Mouse (Mus musculus) thymus, postnatal 25 days (tissue): ENCODE results near the gene Ccl6.

Experiments
- DNase-seq: peaks from one replicate; pipeline ENCODE4 v3.0.0; 2022

The Ccl6 gene

GRCm38 (mm10) chr11:83595669-83596455, 3.0 kb upstream of the Ccl6 start:
- no peak for DNase-seq

GRCm38 (mm10) chr11:83593453-83593852, 566 bp upstream of the Ccl6 start:
- no peak for DNase-seq

- no peak for DNase-seq
Observed at GRCm38 (mm10) chr11:83584232-83584631, 8.7 kb downstream of the Ccl6 start.

GRCm38 (mm10) chr11:83583450-83583754, 9.5 kb downstream of the Ccl6 start:
- DNase-seq, result no peak

GRCm38 (mm10) chr11:83582626-83583449, 10.0 kb downstream of the Ccl6 start:
- no peak for DNase-seq

DNA sequence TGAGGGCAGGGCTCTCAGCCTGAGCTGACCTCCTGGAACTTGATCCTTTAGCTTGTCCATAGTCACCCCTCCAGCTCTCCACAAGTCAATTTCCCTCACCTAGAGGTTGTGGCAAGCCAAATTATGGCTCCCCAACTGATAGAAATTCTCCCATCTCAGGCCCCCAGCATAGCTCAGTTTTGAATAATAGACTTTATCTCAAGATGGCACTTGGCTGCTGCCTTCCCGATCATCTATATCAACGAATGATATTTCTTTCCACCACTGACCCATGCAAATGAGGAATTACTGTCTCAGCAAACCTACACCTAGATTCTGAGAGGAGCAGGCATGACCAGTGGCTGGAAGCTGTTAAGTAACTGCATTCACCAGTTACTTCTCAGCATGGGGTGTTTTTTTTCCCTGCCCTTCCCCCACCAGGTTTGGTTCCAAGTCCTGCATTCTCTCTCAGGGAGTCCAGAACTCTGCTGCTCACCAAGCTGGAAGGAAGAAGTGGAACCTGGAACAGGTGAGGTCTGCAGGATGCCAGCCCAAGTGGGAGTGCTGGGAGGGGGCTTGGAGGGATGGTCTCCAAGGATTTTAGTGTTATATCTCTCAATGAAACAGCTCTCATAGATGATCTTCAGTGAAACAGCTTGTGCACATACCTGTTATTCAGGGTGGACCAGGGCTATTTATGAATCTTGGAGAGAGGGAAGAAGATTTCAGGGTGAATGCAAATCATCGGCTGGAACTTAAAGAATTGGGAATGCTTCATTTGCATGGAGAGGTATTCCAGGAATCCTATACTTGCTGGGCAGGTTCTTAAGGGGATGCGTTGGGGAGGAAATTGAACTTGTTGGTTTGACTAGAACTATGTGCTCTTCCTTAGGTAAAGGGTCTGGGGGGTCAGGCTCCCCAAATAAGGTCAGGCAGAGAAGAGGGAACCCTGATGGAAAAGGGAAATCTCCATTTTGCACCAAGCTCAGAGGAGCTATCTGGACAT, 11.0 kb downstream of the Ccl6 start:
- DNase-seq, result no peak

- DNase-seq, result no peak
Observed at GRCm38 (mm10) chr11:83580699-83581232, 12.1 kb downstream of the Ccl6 start.

DNA sequence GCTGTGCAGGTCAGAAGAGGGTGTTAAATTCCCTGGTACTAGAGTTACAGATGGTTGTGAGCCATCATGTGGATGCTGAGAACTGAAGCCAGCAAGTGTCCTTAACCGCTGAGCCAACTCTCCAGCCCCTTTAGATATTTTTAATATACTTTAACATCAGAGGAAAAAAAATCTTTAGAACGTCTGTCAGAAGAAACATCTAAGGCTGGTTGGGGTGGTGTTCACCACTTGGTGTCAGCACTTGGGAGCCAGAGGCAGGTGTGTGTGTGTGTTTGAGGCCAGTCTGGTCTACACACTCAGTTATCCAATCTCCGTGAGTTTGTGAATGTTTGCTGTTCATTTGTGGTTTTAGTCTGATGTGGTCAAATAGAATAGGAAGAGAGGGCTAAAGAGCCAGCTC, 13.9 kb downstream of the Ccl6 start:
- DNase-seq, result no peak

GRCm38 (mm10) chr11:83578186-83578760, 14.6 kb downstream of the Ccl6 start, which contains the start of gene Ccl9:
Gene Ccl9 (minus strand): TSS chr11:83578636.
- DNase-seq, result no peak

DNA sequence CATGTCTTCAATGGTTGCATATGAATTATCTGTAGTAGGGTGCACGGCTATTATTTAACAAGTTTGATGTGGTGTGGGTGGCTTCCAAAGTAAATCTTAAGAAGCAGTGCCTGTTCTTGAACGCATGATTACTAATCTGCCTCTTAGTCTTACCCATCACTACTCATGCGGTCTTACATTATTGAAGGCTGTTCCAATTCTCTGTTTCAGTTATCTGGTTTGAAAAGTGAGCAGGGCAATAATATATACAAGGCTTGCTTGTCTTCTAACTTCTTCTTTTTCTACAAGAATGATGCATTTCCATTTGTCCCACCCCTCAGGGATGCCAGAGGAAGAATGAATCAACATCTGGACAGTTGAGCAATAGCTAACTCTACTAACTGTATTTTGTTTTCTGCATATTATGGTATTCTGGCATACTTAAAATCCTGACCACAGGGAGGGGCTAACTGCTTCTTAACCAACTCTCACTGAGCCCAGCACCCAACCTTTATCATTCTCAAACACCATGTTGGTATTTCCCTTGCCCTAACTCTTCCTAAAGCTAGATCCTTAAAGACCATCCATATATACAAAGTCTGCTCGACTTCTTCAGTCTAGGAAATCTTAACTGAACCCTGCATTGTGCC, 15.8 kb downstream of the Ccl6 start:
- no peak for DNase-seq

DNA sequence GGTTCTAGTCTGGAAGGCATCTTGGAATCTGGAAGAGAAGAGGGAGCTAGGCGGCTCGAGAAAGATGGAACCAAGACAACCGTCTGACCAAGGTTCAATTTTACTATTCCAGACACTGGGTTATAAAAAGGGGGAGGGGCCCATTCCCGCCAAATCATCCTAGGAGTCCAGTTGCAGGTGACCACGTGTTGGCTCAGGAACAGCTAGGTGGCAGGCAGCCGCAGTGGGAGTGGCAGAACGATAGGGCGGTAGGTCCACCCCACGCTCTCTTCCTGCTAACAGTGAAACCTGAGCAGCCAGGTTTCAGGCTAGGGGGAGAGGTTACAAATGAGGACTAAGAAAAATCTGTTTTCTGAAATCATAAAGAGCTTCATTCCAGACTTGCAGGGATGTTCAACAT, 20.1 kb downstream of the Ccl6 start:
- DNase-seq, result no peak

- DNase-seq, result no peak
Observed at GRCm38 (mm10) chr11:83572223-83572622, 20.7 kb downstream of the Ccl6 start.

GRCm38 (mm10) chr11:83570189-83570588, 22.7 kb downstream of the Ccl6 start:
- DNase-seq, result no peak

DNA sequence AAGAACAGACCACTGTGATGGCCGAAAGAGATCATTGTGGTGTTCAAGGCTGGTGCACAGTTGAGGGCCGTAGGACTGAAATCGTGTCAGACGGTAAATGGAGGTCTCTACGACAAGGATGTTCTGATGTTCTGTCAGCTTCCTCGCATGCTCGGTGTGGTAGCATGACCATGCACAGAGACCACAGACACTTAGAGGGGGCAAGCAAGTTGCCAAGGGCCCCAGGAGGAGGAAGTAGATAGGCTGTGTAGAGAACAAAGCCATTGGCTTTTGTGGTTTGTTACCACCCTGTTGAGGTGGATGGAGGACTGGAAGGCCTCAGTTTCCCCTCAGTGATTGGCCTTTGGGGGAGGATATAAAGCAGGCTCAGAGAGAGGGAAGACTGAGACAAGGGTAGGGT, 23.6 kb downstream of the Ccl6 start:
- no peak for DNase-seq

- no peak for DNase-seq
Observed at GRCm38 (mm10) chr11:83568786-83569185, 24.1 kb downstream of the Ccl6 start.

GRCm38 (mm10) chr11:83568061-83568460, 24.8 kb downstream of the Ccl6 start:
- DNase-seq, result no peak

- DNase-seq, result no peak
Observed at GRCm38 (mm10) chr11:83567311-83567710, 25.6 kb downstream of the Ccl6 start.

- DNase-seq, result no peak
Observed at GRCm38 (mm10) chr11:83566617-83567016, 26.3 kb downstream of the Ccl6 start.

- no peak for DNase-seq
Observed at GRCm38 (mm10) chr11:83563754-83564153, 29.1 kb downstream of the Ccl6 start.

DNA sequence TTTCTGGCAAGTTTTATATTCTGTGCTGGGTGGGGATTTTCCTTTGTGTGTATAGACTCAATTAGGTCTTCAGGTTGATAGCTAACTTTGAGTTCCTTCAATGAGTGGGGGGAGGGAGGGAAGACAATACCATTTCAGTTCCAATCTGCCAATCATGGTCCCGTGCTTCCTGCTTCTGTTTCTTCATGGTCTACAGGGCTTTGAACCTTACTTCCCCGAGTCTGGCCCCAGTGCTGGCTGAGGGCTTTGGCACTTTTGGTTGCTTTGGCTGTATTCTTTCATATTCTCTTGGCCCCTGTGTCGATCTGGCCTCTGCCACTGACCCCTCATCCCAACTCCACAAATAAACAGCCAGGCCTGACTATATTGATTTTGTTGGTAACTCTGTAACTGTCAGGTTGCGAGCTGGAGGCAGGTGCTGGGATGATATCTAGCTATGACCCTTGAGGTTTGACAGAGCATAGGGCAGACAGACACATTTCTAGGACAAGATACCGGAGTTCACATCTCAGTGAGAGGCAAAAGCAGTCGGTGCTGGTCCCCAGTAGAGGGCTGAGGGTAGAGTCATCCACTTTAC, 30.5 kb downstream of the Ccl6 start:
- no peak for DNase-seq

DNA sequence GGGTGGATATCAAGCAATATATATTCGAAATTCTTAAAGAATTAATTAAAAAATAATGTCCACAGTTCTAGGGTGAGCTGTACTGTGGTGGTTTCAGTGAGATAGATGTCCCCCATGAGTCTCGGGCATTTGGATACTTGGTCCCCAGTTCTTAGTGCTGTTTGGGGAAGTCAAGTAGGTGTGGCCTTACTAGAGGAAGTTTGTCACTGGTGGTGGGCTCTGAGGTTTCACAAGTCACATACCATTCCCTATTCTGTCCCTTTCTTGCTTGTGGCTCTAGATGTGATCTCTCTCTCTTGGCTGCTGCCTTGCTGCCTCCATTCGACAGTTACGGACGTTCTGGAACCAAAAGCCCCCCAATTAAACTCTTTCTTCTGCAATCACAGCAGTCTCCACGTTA, 32.5 kb downstream of the Ccl6 start:
- DNase-seq, result no peak

DNA sequence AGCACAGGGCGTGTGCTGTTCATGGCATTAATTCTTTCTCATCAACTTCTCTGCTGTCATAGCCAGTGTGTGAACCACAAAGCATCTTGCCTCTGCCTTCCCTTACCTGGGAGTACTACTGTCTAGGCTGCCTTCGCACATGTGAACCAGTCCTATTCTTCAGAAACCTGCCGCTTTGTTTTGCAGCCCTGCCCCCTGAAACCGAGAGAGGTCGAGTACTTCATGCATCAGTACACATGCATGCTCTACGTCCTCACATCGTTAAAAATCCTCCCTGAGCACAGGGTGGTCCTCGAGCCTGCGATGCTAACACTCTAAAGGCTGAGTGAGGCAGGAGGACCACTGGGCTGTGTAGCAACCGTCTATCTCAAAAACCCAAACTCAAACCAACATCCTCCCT, 35.8 kb downstream of the Ccl6 start:
- no peak for DNase-seq
